Mouse (Mus musculus): ENCODE results near the gene Pwwp2b. TPM values are rescaled to one million over a fixed set of nuclear protein-coding genes. Genes with fewer than 3 reads are reported as not detected.

Gene Pwwp2b
- polyA plus RNA-seq (2015; fragmentation: Nextera tagmentation; extraction: Ambion mirVana) = 15.0 and 15.9 TPM in 2 replicates

GRCm38 (mm10) chr7:139247881-139248614 lies at the start of gene Pwwp2b:
TSS of gene Pwwp2b (plus strand) at chr7:139248482.
- H3K4me1 ChIP-seq = peaks cover 60% of the 10 kb centered on the region
- ATAC-seq (ENCODE audit: insufficient number of reproducible peaks, low FRiP score, low TSS enrichment, low read depth) = peak; percentile 54
- H3K27me3 ChIP-seq = no peaks in the 10 kb centered on the region
- H3K36me3 ChIP-seq = no peaks in the 10 kb centered on the region
- WGBS = under 1% methylated on average over 66 of the region's 72 CpGs
- peak within 1 kb of the TSS; percentile 72 for H3K4me3 ChIP-seq
- H3K9ac ChIP-seq = peak within 1 kb of the TSS; percentile 70
- peak within 1 kb of the TSS; percentile 87 for H3K27ac ChIP-seq
- peak within 1 kb of the TSS; percentile 93 for H3K4me2 ChIP-seq
- H3K9me3 ChIP-seq = no peaks in the 10 kb centered on the region

GRCm38 (mm10) chr7:139200108-139200507 lies 48.2 kb upstream of the Pwwp2b start:
- Histone ChIP-seq H3K9me3 (no peaks in the 10 kb centered on the region), H3K4me3 (no peak overlapping the region), H3K36me3 (no peaks in the 10 kb centered on the region), H3K4me2 (no peak overlapping the region), H3K27ac (no peak overlapping the region), H3K4me1 (no peaks in the 10 kb centered on the region), H3K9ac (no peak overlapping the region), H3K27me3 (peaks cover 12% of the 10 kb centered on the region)
- whole genome bisulfite sequencing = 30% methylated on average over 7 of the region's 7 CpGs
- ATAC-seq (ENCODE audit: insufficient number of reproducible peaks, low FRiP score, low TSS enrichment, low read depth) = no peak

- ATAC-seq (ENCODE audit: insufficient number of reproducible peaks, low FRiP score, low TSS enrichment, low read depth) = no peak
- Histone ChIP-seq H3K27me3 (peaks cover 12% of the 10 kb centered on the region), H3K9ac (no peak overlapping the region), H3K27ac (no peak overlapping the region), H3K36me3 (no peaks in the 10 kb centered on the region), H3K4me3 (no peak overlapping the region), H3K4me2 (no peak overlapping the region), H3K9me3 (no peaks in the 10 kb centered on the region), H3K4me1 (no peaks in the 10 kb centered on the region)
- 55% methylated on average over 6 of the region's 6 CpGs for WGBS
Measured at GRCm38 (mm10) chr7:139201209-139201608, 47.1 kb upstream of the Pwwp2b start.

GRCm38 (mm10) chr7:139208023-139208772 lies 40.1 kb upstream of the Pwwp2b start:
- no peak overlapping the region for H3K27ac ChIP-seq
- ATAC-seq (ENCODE audit: insufficient number of reproducible peaks, low FRiP score, low TSS enrichment, low read depth) = no peak
- no peak overlapping the region for H3K4me3 ChIP-seq
- H3K9me3 ChIP-seq = no peaks in the 10 kb centered on the region
- H3K9ac ChIP-seq = no peak overlapping the region
- 19% methylated on average over 7 of the region's 7 CpGs for WGBS
- no peak overlapping the region for H3K4me2 ChIP-seq
- peaks cover 5% of the 10 kb centered on the region; the same call in 1 of the 2 replicates for H3K4me1 ChIP-seq
- H3K36me3 ChIP-seq = no peaks in the 10 kb centered on the region
- H3K27me3 ChIP-seq = no peaks in the 10 kb centered on the region

GRCm38 (mm10) chr7:139208773-139209095 lies 39.5 kb upstream of the Pwwp2b start:
- WGBS = 71% methylated on average over 4 of the region's 4 CpGs
- Histone ChIP-seq H3K27me3 (no peaks in the 10 kb centered on the region), H3K4me1 (peaks cover 10% of the 10 kb centered on the region), H3K4me3 (no peak overlapping the region), H3K36me3 (no peaks in the 10 kb centered on the region), H3K9ac (no peak overlapping the region), H3K9me3 (no peaks in the 10 kb centered on the region), H3K27ac (no peak overlapping the region), H3K4me2 (no peak overlapping the region)
- ATAC-seq (ENCODE audit: insufficient number of reproducible peaks, low FRiP score, low TSS enrichment, low read depth) = no peak

- H3K27me3 ChIP-seq = no peaks in the 10 kb centered on the region
- H3K4me1 ChIP-seq = peaks cover 10% of the 10 kb centered on the region
- no peaks in the 10 kb centered on the region for H3K9me3 ChIP-seq
- H3K27ac ChIP-seq = no peak overlapping the region
- H3K9ac ChIP-seq = no peak overlapping the region
- no peak for ATAC-seq (ENCODE audit: insufficient number of reproducible peaks, low FRiP score, low TSS enrichment, low read depth)
- WGBS = 86% methylated on average over 6 of the region's 6 CpGs
- no peak overlapping the region for H3K4me3 ChIP-seq
- no peak overlapping the region for H3K4me2 ChIP-seq
- no peaks in the 10 kb centered on the region for H3K36me3 ChIP-seq
Measured at GRCm38 (mm10) chr7:139211761-139212160, 36.5 kb upstream of the Pwwp2b start.

GRCm38 (mm10) chr7:139212754-139213745 lies 35.2 kb upstream of the Pwwp2b start, which contains the start of the genes Lrrc27 and Stk32c:
TSS of gene Lrrc27 (plus strand) at chr7:139212988.
TSS of gene Stk32c (minus strand) at chr7:139213307.
- Histone ChIP-seq H3K9me3 (no peaks in the 10 kb centered on the region), H3K27me3 (no peaks in the 10 kb centered on the region), H3K4me3 (peak within 1 kb of the TSS; percentile 62), H3K36me3 (no peaks in the 10 kb centered on the region), H3K4me2 (peak within 1 kb of the TSS; percentile 66), H3K9ac (peak within 1 kb of the TSS; percentile 59), H3K27ac (peak within 1 kb of the TSS; percentile 88), H3K4me1 (peaks cover 10% of the 10 kb centered on the region)
- WGBS = 1% methylated on average over 53 of the region's 53 CpGs
- peak; percentile 97 for ATAC-seq (ENCODE audit: insufficient number of reproducible peaks, low FRiP score, low TSS enrichment, low read depth)

- Histone ChIP-seq H3K27ac (peak overlapping the region; percentile 48; the same call in 1 of the 2 replicates), H3K4me1 (peaks cover 10% of the 10 kb centered on the region), H3K4me2 (peak overlapping the region; percentile 66), H3K36me3 (no peaks in the 10 kb centered on the region), H3K9me3 (no peaks in the 10 kb centered on the region), H3K9ac (0 out of 2 replicates have a peak overlapping the region, but pooled peaks have one; percentile 21), H3K4me3 (peak overlapping the region; percentile 62), H3K27me3 (no peaks in the 10 kb centered on the region)
- WGBS = 61% methylated on average over 3 of the region's 3 CpGs
- no peak for ATAC-seq (ENCODE audit: insufficient number of reproducible peaks, low FRiP score, low TSS enrichment, low read depth)
Measured at GRCm38 (mm10) chr7:139213751-139214150, 34.5 kb upstream of the Pwwp2b start.

GRCm38 (mm10) chr7:139214160-139214559 lies 34.1 kb upstream of the Pwwp2b start:
- Histone ChIP-seq H3K9ac (no peak overlapping the region), H3K4me2 (no peak overlapping the region), H3K27me3 (no peaks in the 10 kb centered on the region), H3K27ac (no peak overlapping the region), H3K4me1 (peaks cover 10% of the 10 kb centered on the region), H3K36me3 (no peaks in the 10 kb centered on the region), H3K4me3 (no peak overlapping the region), H3K9me3 (no peaks in the 10 kb centered on the region)
- ATAC-seq (ENCODE audit: insufficient number of reproducible peaks, low FRiP score, low TSS enrichment, low read depth) = no peak
- 78% methylated on average over 3 of the region's 3 CpGs for WGBS

GRCm38 (mm10) chr7:139214596-139215340 lies 33.5 kb upstream of the Pwwp2b start:
- no peak overlapping the region for H3K27ac ChIP-seq
- H3K9ac ChIP-seq = no peak overlapping the region

GRCm38 (mm10) chr7:139215516-139215915 lies 32.8 kb upstream of the Pwwp2b start:
- Histone ChIP-seq H3K4me1 (peaks cover 10% of the 10 kb centered on the region), H3K27me3 (no peaks in the 10 kb centered on the region), H3K4me2 (no peak overlapping the region), H3K4me3 (no peak overlapping the region), H3K9me3 (no peaks in the 10 kb centered on the region), H3K27ac (no peak overlapping the region), H3K36me3 (no peaks in the 10 kb centered on the region), H3K9ac (no peak overlapping the region)
- 58% methylated on average over 1 of the region's 1 CpGs for WGBS
- no peak for ATAC-seq (ENCODE audit: insufficient number of reproducible peaks, low FRiP score, low TSS enrichment, low read depth)

More at GRCm38 (mm10) chr7:139214596-139215340, 33.5 kb upstream of the Pwwp2b start:
- H3K27me3 ChIP-seq = no peaks in the 10 kb centered on the region
- ATAC-seq (ENCODE audit: insufficient number of reproducible peaks, low FRiP score, low TSS enrichment, low read depth) = no peak
- no peaks in the 10 kb centered on the region for H3K9me3 ChIP-seq
- H3K4me2 ChIP-seq = no peak overlapping the region
- H3K4me3 ChIP-seq = no peak overlapping the region
- peaks cover 10% of the 10 kb centered on the region for H3K4me1 ChIP-seq
- WGBS = 80% methylated on average over 14 of the region's 14 CpGs
- H3K36me3 ChIP-seq = no peaks in the 10 kb centered on the region
